Mouse (Mus musculus) layer of hippocampus, postnatal 14 days (tissue): ENCODE results near the gene Twnk. TPM values are rescaled to one million over a fixed set of nuclear protein-coding genes. Genes with fewer than 3 reads are reported as not detected.

Source experiments
- DNase-seq, 2 experiments: peaks; one replicate each; pipeline ENCODE4 v3.0.0; 2021 to 2022; ENCODE audit warnings: low spot score in 2 of 2, mixed read lengths in 1 of 2
- total RNA-seq, 2 experiments: library from RNA; stranded (reverse); gene quantifications; 2 replicates each; pipeline ENCODE4 v1.2.3; 2021

Twnk gene
- total RNA-seq, 2 experiments from 2014 or later: 14.7 to 15.2 TPM

DNA sequence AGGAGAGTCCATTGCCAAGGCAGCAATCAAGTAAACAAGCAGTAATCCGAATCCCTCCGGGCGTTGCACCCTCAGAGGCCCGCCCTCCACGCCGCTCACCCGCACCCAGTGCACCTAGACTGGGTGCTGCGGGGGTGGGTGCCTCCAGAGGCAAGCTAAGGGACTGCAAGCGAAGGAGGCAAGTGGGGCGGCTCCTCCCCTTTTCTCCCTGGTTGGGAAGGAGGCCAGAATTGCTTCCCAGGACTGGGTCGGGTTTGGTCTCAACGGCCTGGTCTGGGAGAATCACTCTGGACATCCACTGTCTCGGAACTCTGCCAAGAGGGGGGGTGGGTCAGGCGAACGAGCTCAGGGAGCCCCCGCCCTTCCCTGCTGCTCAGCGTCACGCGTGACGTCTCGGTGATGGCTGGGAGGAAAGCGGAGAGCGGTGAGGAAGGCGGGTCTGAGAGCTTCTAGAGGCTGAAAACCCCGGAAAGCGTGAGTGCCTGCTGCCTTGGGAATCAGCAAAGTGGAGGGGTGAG, 42.0 kb downstream of the Twnk start, which contains the start of gene Sfxn3:
Gene Sfxn3, plus strand, starts transcription at position 87 of the 518 bp plus-strand sequence.
- DNase-seq: peak; percentile 95

DNA sequence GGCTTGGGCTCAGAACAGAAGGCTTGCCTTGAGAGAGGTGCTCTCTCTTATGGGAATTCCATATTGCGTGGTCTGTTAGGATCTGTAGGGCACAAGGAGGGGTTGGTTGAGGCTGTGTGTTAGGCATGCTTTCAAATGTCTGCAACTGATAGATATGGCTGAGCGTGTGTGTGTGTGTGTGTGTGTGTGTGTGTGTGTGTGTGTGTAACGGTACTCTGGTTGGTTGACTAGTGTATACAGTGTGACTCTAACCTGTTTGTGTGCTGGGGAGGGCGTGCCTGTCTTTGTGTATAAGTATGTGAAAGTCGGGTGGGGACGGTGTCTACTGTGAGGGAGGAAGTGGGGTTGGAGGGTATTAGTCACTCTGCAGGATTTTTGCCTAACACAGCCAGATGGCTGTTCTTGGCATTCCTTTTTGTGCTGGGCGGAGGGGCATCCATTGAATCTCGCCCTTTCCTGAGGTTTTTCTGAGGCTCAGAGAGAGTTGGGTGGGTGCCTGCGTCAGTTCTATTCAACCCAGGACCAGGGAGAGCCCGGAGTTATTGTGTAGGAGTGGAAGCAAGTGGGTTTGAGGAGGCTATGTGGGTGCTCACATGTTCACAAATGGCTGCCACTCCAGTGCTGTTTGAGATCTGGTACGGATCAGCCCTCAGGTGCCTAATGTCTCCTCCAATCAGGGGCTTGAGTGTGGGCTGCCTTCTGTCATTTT, 42.6 kb downstream of the Twnk start:
- DNase-seq: peak; percentile 71 to 85

GRCm38 (mm10) chr19:45048644-45049365, 43.3 kb downstream of the Twnk start:
- no peak for DNase-seq

DNA sequence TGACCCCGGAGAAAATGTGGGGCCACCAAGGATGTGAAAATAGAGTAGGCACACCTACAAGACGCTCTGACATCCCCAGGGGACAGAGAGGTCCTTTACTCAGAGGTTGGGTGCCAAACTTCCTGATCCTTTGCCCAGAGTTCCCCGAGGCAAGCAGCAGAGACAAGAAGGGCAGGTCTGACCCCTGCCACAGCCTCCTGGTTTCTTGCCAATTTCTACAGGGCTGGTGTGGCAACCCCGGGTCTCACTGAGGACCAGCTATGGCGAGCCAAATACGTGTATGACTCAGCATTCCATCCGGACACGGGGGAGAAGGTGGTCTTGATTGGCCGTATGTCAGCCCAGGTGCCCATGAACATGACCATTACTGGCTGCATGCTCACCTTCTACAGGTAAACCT, 44.1 kb downstream of the Twnk start:
- DNase-seq: no peak

- DNase-seq: no peak
Measured at GRCm38 (mm10) chr19:45053451-45053850, 48.0 kb downstream of the Twnk start.

DNA sequence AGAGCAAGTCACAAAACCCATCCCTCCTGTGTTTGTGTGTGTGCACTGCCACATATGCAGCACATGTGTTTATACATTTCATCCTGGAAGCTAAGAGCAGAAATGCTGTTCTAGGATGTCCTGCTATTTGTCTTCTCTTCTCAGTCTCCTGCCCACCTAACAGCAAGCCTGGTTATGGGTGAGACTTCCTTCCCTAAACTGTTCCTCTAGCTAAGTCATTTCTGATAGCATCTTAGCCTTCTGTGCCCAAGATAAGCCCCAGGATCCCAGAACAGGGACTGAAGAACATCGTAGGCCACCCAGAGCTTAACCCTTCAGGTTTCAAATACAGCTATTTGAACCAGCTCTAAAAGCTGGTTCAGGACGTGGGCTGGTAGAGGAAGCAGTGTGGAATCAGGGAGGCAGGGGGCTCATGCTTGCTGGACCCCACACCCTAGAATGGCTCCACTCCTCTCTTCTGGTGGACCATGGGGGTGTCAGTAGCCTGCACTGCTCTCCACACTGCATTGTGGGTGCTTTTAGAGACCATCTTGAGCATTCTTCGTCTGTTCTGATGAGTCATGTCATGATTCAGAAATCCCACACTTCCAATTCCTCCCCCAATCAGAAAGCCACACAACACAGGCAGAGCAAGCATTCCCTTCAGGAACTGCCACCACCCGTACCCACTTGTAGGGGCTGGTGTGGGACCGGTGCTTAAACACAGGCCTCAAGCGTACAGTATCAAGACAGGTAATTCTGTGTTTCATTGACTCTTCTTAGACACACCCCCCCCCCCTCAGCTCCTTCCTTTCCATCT, 49.6 kb downstream of the Twnk start:
- no peak for DNase-seq

DNA sequence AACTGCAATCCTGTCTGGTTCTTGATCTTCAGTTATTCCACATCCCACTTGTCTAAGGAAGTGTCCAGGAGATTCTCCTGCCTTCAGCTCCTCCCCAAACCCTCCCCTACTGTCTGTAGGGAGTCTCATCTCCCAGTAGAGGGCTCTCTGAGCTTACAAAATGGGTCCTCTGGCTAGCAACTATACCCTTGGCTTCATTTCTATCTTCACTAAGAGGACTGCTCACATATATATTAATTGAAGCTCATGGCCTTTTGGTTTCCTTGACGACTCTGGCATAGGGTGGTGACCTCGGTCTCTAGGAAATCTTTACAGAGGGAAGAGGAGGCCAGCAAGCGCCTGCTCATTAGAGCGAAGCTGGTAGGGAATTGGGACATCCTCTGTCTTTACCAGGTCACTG, 50.9 kb downstream of the Twnk start:
- DNase-seq: peak in 1 of 2 experiments; percentile 73

- DNase-seq: no peak
Measured at GRCm38 (mm10) chr19:45056908-45057698, 51.6 kb downstream of the Twnk start.

DNA sequence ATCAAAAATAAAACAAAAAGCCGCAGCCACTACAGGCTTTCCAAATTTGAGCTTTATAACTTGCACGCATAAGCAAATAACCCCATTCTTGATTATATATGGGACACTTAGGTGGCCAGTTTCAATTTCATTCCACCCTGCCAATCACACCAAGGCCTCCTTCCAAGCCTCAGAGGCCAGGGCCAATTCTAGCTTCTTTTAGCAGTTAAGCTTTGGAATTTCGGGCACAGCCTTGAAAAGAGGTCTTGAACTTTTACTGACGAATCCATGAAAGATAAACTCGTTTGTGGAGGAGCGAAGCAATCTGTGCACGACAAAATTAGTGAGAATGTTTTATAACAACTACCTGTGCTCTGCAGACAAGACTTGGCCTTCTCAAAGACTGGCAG, 52.3 kb downstream of the Twnk start:
- no peak for DNase-seq

DNA sequence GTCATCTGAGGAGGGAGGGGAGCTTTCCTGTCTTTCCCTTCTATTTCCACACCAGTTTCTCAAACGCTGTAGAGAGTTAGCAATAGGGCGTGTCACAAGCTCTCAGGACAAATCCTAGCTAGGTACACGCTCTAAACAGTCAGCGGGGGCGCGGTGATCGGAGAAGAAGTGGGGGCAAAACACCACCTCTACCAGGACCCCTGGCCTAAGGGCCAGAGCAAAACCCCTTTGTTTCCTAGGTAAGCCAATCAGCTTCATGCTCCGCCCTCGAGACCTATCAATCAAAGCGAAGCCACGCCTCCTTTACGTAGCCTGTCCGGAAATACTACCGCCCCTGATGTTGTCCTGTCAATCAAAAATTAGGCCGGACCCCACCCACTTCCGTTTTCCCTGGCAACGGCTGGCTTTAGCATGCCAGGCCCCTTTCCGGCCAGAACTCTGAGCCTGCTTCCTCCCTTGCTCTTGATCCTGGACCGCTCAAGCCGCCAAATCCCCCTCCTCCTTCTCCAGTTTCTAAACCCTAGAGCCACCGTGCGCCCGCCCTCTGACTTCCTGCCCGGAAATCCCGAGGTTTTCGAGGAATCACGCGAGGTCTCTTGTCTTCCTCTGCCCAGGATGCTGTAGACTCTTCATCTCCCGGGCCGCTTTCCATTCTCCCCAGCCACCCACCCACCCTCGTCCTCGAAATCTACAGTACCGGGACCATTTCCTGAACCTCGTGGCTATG, 52.8 kb downstream of the Twnk start:
- peak; percentile 94 to 95 for DNase-seq

GRCm38 (mm10) chr19:45058841-45059240, 53.4 kb downstream of the Twnk start:
- no peak for DNase-seq

Other genes starting within 250 kb of the Twnk start
- under 1 TPM; 0.24 to 0.28 TPM for gene Pax2, start 249.6 kb upstream of the Twnk start, total RNA-seq
- gene Slf2, start 74.5 kb upstream of the Twnk start, total RNA-seq: 10 to 100 TPM; 30.8 to 34.0 TPM
- gene Sema4g, start 16.6 kb upstream of the Twnk start, total RNA-seq: 10 to 100 TPM; 40.1 to 46.0 TPM
- gene Mrpl43, start 779 bp downstream of the Twnk start, total RNA-seq: 10 to 100 TPM; 46.2 to 47.5 TPM
- gene Lzts2, start 8.8 kb downstream of the Twnk start, total RNA-seq: 10 to 100 TPM; 24.0 to 24.6 TPM
- gene Pdzd7, start 40.1 kb downstream of the Twnk start, total RNA-seq: 1 to 10 TPM; 2.1 to 2.3 TPM
- 100 to 1,000 TPM; 113 to 117 TPM for gene Sfxn3, start 41.8 kb downstream of the Twnk start, total RNA-seq
- gene Kazald1, start 69.6 kb downstream of the Twnk start, total RNA-seq: 1 to 10 TPM in 1 of 2 experiments, under 1 TPM in 1; 0.94 to 1.6 TPM
- gene Tlx1, start 145.0 kb downstream of the Twnk start, total RNA-seq: not detected
- not detected for gene Lbx1, start 230.1 kb downstream of the Twnk start, total RNA-seq